Mouse (Mus musculus) embryo, embryonic 11 days (tissue): ENCODE measurements around the gene Vmn1r183.
A peak's percentile ranks its signal among the peaks of the same experiment; 100 is the strongest.
"Not testable (repeated sequence)": the region's sequence is repeated elsewhere in the genome, so short reads cannot be mapped to it uniquely, and the experiment has no call there.

Source experiments
- DNase-seq: peaks from one replicate; pipeline ENCODE4 v3.0.0-alpha.2; 2015

The Vmn1r183 gene

DNA sequence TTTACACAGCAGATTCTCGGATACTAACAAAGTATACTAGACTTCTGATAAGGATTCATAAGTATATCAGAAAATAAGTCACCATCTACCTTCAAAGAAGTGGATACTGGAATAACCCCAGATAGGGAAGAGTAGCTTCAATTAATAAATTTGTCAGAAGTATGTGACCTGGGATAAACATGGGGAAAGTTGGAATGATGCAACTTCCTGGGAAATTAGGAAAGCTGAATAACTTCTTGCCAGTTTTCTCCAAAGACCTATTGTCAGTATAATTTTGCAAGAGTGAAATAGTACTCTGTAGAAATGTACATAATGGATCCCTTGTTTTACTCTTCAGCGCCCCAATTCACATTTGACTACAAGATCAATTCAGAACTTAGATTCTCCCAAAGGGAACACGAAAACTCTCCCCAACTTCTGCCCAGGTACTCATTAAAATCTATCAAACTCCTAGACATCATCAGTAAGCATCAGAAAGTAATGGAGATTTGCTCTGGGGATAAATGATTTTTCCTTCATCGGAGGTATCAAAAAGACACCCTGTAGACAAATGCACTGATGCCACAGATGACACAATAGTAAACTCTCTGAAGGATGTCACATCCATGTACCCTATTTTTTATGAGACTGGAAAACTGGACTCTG, at the start of gene Vmn1r183:
TSS of gene Vmn1r183 (plus strand) at position 595 of the 645 bp plus-strand sequence.
- no peak for DNase-seq

DNA sequence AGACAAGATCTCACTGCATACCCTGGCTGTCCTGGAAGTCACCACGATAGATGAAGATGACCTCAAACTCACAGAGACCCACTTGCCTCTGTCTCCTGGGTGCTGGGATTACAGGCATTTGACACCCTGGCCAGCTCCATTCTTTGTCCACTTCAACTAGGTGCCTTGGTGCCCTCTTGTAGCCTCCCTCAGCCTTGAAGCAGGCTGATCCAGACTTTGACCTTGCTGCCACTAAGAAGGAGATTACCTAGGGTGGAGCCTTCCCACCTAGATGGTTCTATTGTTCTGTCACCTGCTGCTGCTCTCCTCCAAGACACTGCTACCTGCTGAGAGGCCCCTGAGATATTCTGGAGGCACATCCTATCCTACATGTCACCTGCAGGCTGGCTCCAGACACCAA, 21.4 kb downstream of the Vmn1r183 start:
- DNase-seq, result not testable (repeated sequence)

DNA sequence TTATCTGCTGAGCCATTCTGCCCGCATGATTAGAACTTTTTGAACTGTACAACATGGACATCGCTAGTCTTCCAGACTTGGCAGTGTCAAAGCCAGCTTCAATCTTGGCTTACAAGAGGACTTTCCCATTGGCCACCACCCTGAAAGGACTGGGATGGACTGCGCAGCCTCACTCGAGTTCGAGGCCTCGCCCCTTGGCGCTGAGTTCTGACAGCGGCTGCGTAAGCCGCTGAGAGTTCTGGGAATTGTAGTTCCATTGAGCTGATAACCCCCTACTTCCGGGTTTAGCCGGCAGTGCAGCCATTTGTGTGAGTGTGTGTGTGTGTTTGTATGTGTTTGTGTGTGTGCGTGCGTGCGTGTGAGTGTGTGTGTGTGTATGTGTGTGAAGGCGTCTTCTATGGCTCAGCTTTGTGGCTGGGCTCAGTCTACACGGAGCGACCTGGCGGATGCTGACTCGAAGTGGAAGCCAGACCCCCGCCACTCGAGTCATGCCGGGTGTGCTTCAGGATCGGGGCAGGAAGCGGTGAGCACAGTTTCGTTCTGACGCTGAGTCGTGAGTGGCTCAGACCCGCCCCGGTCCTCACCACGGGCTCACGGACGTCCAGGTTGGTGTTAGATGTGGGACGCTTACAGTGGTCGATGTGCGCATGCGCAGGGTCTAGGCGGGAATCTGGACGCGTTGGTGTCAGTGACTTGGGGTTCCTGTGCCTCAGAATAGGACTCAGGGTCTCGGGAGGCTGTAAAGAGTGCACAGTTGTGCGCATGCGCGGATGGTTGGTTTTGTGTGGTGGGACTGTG, 28.8 kb downstream of the Vmn1r183 start, which contains the start of gene Zfp180:
TSS of gene Zfp180 (plus strand) at position 291 of the 798 bp plus-strand sequence.
- DNase-seq, result peak; percentile 98

DNA sequence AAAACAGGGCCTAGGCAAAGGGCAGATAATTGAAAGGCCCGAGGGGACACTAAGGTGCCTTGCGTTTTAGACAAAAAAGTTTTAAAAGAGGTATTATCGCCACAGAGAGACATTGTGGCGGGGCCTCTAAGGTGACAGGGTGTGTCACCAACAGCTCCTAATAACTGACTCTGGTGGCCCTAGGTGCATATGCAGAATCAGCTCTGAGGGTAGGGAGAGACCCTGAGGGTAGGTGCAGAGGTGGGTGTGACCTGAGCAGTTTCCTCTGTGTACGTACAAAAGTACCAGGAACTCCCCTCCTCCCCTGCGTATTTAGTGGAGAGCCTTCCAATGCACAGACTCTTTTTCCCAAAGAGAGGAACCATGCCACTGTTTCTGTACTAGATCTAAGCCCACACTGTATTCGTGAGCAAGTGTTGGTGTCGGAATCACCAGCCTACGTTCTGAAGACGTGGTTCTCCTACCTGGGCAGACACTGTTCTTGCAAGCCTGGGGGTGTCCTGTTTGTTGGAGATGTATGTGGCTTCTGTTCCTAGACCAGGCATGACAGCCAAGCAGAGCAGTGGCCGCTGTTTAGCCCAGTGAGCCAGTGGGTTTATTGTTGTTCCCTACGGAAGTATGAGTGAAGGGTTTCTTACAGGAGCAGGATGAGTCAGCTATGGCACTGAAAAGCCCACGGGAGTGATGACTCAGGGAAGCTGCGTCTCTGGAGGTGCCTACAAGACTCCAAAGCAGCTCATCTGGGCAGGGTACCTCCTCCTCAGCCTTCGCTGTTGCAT, 29.6 kb downstream of the Vmn1r183 start:
- no peak for DNase-seq

DNA sequence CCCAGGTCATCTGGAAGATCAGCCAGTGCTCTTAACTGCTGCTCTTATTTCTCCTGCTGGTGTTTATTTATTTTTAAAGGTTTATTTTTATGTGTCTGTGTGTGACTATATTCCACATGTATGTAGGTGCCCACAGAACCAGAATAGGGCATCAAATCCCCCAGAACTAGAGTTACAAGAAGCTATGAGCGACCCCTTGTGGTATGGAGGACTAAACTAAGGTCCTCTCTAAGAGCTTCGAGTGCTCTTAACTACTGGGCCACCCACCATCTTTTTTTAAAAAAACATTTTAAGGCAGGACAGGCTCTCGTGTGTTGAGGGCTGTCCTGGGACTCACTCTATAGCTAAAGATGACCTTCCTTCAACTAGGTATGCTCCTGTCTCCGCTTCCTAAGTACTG, 33.8 kb downstream of the Vmn1r183 start:
- DNase-seq, result no peak

DNA sequence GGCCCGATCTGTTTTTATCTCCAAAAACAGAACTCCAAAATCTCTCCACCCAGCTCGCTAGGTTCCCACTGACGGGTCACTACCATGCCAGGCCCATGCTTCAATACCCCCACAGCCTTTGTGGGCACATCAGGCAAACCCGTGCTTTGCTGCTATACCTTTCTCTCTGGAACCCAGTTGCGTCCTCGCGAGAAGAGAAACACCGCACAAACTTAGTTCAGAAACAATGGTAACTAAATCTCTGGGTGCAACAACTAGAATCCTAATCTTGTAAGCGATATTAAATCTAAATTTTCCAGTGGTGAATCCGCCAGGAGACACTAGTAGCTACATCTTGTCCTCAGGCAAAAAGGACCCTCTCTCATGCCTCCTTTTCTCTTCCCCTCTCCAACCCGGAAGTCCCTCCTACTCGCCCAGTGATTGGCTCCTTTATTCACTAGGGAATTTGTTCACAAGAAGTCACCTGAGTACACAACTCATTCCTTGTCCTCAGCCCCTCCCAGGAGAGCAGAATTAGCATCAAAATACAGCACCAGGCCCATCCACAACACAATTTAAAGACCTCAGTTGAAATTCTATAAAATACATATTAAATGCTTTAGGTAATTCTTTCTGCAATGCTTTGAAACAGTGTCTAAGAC, 34.6 kb downstream of the Vmn1r183 start:
- no peak for DNase-seq

DNA sequence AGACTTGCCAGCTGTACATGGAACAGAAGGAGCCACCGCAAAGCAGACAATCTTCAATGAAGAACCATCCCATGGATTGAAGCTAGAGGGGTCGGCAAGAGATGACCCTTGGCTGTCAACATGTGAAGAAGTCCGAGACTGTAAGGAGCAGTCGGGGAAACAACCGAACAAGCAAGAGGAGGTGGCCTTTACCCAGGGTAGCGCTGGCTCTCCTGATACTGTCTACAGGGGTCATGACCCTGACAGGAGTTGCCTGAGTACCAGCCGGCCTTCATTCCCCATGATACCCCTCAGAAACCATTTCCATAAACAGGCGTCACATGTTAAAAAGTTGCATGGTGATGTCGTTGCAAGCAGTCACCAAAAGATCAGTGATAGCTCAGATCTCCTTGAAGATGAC, 51.3 kb downstream of the Vmn1r183 start:
- DNase-seq, result no peak

DNA sequence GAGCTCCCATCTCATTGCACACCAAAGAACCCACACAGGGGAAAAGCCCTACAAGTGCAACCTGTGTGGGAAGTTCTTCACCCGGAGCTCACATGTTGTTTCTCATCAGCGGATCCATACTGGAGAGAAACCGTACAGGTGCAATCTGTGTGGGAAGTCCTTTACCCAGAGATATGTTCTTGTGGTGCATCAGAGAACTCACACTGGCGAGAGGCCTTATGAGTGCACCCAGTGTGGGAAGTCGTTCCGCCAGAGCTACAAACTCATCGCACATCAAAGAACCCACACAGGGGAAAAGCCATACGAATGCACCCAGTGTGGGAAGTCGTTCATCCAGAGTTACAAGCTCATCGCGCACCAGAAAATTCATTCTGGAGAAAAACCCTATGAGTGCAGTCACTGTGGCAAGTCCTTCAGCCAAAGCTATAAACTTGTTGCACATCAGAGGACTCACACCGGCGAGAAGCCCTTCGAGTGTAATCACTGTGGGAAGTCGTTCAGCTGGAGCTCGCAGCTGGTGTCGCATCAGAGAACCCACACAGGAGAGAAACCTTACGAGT, 52.2 kb downstream of the Vmn1r183 start:
- DNase-seq, result no peak

DNA sequence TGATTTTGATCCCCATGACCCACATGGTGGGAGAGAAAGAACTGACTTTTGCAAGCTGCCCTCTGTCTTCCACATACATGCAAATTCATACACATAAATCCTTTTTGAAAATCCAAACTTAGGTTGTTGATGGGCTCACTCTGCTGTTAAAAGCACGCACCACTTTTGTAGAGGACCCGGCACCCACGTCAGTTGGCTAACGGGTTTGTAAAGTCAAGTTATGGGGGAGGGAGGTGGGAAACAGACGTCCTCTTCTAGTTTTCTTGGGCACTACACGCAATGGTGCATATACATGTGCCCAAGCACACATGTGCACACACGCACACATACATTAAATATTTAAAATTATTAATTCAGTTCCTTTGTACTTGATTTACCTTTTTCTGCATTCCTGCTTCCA, 57.8 kb downstream of the Vmn1r183 start:
- DNase-seq, result no peak

DNA sequence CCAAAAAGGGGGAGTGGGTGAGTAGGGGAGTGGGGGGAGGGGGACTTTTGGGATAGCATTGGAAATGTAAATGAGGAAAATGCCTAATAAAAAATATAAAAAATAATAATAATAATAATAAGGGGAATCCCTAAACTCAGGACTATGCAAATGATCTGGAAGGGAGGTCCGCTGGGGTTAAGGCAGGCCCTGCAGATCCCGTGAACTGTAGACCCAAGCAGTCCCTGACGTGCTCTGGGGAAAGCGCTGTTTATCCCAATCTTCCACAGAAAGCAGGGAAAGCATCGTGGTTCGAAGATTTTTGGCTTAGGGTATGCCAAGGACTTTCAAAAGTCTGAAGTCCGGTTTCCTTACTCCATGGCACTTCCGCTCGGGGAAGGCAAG, 58.7 kb downstream of the Vmn1r183 start:
- no peak for DNase-seq

DNA sequence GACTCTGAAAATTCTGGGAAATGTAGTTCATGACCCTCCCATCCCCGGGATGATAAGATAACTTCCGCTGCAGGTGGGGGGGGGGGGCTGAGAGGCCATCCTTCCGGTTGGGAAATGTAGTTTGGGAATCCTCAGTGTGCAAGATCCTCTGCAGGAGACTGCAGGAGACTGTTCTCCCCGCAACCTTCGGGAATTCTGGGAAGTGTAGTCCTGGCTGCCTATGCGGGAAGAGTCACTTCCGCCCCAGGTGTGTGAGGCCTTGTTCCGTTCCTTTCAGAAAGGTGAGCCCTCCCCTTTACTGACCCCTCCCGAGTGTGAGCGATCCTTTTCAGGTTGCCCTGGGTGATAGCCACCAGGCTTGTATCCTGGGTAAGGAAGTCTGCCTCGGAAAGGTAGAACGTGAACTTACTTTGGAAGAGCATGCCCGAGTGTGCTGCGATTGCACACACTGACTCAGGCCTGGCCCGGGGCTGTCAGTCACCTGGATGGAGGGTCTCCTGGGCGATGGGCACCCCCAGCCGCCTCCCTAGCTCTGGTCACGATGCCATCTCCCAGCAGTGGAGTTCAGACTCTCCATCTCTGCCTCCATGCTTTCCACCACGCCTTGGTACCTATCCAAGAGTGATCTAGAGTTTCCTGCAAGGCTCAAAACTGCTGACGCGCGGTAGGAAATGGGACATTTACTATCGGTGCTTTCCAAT, 59.3 kb downstream of the Vmn1r183 start, which contains the start of gene Zfp112:
TSS of gene Zfp112 (plus strand) at position 159 of the 701 bp plus-strand sequence.
- DNase-seq, result peak; percentile 92

DNA sequence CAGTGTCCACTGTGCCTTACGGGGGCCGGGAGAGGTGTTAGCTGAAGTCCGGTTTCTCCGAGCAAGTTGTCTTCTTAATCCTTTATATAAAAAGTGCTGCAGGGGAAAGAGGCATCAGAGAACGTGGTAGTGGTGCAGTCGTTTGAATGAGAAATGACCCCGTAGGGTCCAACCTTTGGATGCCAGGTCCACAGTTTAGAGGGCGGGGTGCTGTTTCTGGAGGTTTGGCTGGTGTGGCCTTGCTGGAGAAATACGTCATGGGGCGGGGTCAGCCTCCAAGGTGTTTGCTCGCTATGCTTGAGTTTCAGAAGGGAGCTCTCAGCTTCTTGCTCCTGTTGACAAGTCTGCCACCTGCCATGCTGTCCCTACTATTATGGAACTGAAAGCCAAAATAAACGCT, 59.9 kb downstream of the Vmn1r183 start:
- peak; percentile 45 for DNase-seq
